Mouse (Mus musculus): ENCODE results near the gene Olfr1253.

The Olfr1253 gene

DNA sequence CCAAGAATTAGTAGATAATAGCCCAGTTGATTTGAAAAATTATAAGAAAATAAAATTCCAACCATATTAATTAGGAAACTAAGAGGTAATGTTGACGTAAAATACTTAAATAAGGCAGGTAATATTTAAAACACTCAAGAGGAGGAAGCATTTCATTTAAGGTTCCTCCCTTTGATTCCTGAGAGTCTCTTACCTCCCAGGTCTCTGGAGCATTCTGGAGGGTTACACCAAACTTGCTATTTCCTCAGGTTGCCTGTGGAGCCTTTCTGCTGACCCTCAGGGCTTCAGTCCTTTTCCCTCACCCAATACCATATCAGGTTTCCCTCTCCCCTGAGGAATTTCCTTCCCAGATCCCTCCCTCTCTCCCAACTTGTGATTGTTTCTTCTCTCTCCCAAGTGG is at the start of gene Olfr1253:
Gene Olfr1253 (minus strand): TSS at position 101 of the 400 bp plus-strand sequence.
- DNase-seq (ENCODE audit: low read depth, low spot score): no peak

DNA sequence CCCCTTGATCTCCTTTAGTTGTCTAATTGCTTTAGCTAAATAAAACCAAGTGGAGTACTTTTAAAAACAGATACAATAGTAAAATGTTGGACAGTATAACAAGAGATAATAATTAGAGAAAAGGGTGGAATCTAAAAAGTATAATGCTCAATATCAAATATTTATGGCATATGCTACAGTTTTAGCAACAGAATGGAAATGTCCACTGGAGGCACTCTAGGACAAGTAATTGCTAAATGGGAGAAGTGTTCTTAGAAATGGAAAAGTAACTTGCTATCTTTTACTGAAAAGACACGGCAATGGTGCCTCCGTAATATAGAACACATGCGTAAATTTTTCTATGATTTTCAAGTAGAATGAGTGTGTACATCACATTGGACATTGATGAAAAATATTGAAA is 42.7 kb upstream of the Olfr1253 start:
- no peak for DNase-seq (ENCODE audit: low read depth, low spot score)

DNA sequence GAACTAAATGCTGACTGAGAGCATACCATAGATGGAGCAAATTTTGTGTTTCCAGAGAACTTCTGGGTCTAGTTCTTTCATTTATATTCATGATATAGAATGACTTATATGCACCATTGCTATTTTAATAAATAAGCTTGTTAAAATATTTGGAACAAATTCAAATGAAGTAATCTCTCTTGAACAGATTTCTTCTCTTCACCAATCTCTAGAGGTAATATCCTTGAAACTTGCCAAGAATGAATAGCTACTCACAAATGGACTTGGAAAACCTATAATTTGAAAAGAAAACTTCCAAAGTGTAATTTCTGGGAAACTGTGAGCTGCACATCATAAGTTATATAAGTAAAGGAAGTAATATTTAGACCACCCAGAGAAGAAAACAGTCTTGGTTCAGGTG is 36.6 kb upstream of the Olfr1253 start, which contains the start of gene Olfr1254:
Gene Olfr1254 (minus strand): TSS at position 101 of the 400 bp plus-strand sequence.
- DNase-seq (ENCODE audit: low read depth, low spot score): no peak

DNA sequence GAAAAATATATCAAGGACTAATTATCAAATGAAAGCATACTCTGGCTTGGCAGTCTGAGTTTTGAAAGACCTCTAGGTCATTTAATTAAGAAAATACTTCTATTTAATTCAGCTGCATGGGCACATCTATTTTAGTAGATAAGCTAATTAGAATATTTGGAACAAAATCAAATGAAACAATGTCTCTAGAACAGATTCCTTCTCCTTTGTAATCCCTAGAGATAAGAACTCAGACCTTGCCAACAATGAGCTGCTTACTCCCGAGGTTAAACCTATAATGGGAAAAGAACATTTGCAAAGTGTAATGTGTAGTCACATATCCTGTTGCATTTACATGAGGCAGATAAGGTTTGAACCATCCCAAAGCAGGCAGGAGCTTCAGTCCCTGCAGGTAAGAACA is 32.0 kb downstream of the Olfr1253 start, which contains the start of gene Olfr1252:
Gene Olfr1252 (minus strand): TSS at position 101 of the 400 bp plus-strand sequence.
- no peak for DNase-seq (ENCODE audit: low read depth, low spot score)
